Mouse (Mus musculus): ENCODE results near the gene Scrn2. TPM values are rescaled to one million over a fixed set of nuclear protein-coding genes. Genes with fewer than 3 reads are reported as not detected.

Gene Scrn2
- total RNA-seq (2021): 1 to 10 TPM; 3.9 to 4.2 TPM

GRCm38 (mm10) chr11:97029686-97030417, at the start of gene Scrn2:
Gene Scrn2, plus strand, starts transcription at chr11:97029938.
- intact Hi-C loops (cut with DNase I): loop anchor here (10.0 kb wide), 2 partner anchors 115 to 755 kb away; partner anchors contain the start of genes Cdk5rap3 and Hoxb9
- peak; percentile 49 to 76 for DNase-seq (ENCODE audit: extremely low spot score in 1 of 2, low spot score in 2 of 2)

DNA sequence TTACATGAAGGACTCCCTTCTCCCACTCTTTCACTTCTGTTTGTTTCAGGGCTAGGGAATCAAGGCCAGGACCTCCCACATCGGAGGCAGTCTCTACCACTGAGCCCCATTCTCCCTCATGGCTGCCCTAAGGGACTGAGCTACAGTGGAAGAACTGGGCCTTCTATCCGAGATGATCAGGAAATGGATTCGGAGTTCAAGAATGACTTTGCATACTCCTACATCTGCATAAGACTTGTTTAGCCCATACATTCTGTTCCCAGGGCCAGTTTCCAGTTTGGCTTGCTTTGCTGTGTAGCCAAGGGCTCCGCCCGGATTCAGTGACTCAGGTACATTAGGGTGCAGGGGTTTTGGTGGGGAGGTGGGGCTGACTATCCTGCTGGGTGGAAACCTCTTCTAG, 49.7 kb upstream of the Scrn2 start:
- intact Hi-C loops (cut with DNase I): loop anchor here (10.0 kb wide), 1 partner anchor 165 kb away; no protein-coding TSS in a partner anchor
- no peak for DNase-seq (ENCODE audit: extremely low spot score in 1 of 2, low spot score in 2 of 2)

DNA sequence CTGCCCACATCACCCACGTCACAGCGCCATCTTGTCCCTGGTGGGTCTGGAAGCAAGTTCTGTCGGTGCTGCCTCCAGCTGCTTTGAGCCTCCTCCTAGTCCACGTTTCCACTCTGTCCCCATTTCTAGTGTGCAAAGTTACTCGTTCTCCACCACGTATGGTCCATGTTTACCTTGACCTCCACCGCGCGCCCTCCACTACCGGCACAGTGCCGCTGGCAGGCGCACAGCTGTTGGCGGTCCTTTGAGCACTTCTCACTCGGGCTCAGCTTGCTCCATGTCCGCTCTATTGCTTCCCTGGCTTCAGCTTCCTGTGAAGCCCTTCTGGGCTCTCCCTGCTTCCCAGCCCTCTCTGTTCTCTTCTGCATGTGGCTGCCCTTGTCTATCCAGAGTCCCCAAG, 48.3 kb upstream of the Scrn2 start:
- intact Hi-C loops (cut with DNase I): loop anchor here (10.0 kb wide), 1 partner anchor 163 kb away; no protein-coding TSS in a partner anchor
- no peak for DNase-seq (ENCODE audit: extremely low spot score in 1 of 2, low spot score in 2 of 2)

DNA sequence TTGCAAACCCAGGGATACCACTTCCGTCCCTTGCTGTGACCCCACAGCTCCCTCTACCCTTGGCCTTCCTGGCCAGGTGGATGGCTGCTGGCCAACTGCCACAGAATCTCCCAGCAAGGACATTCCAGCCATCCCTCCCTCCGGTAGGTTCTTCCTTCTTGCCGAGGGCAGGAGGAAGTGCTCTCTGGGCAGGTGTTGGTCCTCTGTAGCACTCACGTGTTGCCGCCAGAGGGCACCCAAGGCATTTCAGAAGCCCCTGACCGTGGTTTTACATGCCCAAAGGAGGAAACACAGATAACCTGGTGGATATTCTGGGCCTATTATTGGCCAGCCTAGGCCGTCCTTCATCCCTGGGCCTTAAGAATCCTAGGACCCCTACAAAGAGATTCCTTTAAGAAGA, 47.4 kb upstream of the Scrn2 start:
- DNase-seq (ENCODE audit: extremely low spot score in 1 of 2, low spot score in 2 of 2): peak; percentile 70 to 82
- intact Hi-C loops (cut with DNase I): loop anchor here (2.0 to 10.0 kb wide), 2 partner anchors 44 to 162 kb away; no protein-coding TSS in a partner anchor

DNA sequence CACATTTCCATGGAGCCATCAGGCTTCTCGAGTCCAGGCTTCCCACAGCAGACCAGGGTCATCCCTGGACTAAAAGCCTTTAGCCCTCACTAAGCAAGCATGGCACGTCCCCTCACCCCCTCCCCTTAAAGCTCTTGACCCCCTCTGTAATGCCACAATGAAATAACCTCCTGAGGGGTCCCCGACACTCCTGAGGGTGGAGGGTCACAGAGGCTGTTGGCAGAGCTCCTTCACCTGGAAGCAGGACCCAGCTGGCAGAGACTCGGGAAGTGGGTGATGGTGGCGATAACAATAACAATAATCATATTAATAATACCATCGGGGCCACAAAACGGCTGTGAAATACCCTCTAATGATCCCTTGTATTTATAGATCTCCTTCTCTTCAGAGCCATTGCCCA, 46.9 kb upstream of the Scrn2 start, which contains the start of gene Sp2:
Sp2 (minus strand) TSS at position 101 of the 400 bp plus-strand sequence.
- intact Hi-C loops (cut with DNase I): loop anchor here (2.0 to 10.0 kb wide), 2 partner anchors 44 to 162 kb away; no protein-coding TSS in a partner anchor

DNA sequence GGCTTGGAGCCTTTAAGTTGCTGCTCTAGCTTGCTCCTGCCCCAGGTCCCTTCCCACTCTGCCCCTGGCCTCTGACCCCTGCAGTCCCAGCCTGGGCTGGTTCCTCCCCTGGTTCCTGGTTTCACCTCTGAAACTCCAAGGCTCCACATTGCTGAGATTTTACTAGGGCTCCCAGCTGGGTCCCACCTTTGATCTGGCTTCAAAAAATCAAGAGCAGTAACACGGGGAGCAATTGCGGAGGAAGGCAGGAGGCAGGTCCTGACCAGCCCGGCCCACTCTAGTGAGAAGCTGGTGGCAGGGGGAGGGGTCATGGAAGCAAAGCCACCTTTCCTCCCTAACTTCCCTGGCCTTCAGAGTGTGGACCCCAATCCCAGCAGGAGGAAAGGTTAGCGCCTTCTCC, 44.8 kb upstream of the Scrn2 start:
- intact Hi-C loops (cut with DNase I): loop anchor here (10.0 kb wide), 1 partner anchor 160 kb away; no protein-coding TSS in a partner anchor

More for the DNA sequence above, 46.9 kb upstream of the Scrn2 start, which contains the start of gene Sp2:
- no peak for DNase-seq (ENCODE audit: extremely low spot score in 1 of 2, low spot score in 2 of 2)

DNA sequence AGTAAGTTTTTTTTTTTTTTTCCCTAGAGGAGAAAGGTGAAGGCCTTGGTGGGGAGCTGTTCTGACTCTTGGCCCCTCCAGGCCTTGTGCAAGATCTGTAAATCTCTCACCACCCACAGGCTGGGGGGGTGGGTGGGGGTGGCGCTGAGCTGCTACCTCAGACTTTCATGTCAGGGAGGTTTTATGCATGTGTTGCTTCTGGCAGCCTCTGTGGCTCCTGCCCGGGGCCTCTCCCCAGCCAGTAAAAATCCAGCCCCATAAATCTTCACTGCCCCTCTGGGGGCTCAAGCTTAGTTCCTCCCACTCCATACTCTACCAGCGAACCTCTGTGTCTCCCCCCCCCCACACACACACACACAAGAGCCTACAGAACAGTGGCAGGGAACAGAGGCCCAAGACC, 43.3 kb upstream of the Scrn2 start:
- DNase-seq (ENCODE audit: extremely low spot score in 1 of 2, low spot score in 2 of 2): no peak
- intact Hi-C loops (cut with DNase I): loop anchor here (10.0 kb wide), 1 partner anchor 158 kb away; no protein-coding TSS in a partner anchor

More for the DNA sequence above, 44.8 kb upstream of the Scrn2 start:
- DNase-seq (ENCODE audit: extremely low spot score in 1 of 2, low spot score in 2 of 2): no peak

DNA sequence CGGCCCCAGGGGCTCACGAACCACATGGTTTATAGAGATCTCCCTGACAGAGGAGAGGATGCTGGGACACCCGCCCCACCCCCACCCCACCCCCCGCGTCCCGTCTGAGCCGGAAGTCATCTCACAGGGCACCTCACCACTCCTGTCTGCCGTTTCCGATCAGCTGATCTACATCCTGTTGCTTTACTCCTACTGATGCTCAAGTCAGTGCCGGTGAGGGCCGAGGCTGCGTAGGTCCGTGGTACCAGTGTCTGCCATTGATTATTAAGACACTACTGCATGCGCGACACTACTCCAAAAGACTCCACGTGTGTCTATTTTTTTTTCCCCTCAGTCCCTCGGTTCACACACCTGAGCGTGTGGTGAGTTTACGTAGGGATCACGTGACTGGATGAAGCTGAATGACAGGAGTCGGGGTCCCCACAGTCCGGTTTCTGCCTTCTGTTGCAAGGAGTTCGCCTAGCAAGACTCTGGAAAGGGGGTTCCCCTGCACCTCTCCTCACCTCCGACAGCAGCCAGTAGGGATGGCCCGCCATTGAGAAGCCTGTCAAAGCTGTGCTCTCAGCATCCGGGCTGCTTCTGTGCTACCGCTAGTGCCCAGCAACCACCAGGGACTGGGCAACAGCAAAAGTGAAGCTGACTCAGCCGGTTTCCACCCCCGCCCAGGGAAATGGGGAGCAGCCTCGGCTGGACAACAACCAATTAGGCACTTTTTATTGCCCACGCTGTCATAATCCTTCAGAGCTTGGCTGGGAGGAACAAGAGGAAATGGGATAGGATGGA, 41.7 kb upstream of the Scrn2 start:
- intact Hi-C loops (cut with DNase I): loop anchor here (10.0 kb wide), 1 partner anchor 157 kb away; no protein-coding TSS in a partner anchor
- no peak for DNase-seq (ENCODE audit: extremely low spot score in 1 of 2, low spot score in 2 of 2)

DNA sequence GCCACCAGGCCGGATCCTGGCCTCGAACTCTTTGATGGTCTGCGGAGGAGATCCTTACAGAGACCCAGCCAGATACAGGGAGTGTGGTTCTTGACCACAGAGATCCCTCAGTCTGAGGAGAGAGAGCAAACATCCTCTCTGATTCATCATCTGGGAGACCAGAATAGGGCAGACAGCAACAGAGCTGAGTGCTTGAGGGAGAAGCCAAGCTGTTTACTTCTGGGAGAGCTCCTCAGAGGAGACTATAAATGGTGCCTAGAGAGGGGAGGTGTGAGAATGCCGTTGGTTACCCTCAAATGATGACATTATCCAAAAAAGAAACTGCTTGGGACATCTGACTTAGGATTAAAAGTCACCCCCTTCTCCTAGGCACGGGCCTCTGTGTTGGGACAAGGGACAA, 38.2 kb upstream of the Scrn2 start:
- intact Hi-C loops (cut with DNase I): no loop called here
- no peak for DNase-seq (ENCODE audit: extremely low spot score in 1 of 2, low spot score in 2 of 2)

DNA sequence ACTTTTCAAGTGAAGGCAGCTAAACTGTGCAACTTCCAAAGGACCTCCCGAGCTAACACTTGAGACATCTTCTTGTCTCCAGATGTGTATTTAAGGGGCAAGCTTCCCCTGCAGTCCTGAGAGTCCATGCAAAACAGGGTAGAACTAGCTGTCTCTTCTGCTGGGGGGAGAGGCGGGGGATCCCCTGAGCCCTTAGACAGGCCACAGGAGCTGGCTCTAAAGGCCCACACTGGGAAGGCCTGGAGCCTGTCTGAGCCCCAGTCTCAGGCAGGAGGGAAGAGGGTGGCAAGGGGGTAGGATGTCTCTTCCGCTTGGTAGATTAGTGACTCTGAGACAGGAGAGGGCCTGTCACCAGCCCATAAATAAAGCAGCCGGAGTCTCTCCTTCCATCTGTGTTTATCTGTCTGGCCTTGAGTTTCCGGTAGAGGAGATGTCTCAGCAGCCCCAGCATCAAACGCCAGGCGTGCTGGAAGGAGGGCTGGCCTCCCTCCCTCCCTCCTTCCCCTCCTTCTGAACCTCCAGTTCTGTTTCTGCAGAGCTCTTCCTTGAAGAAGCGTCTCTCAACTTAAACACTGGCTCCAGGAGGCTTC, 36.9 kb upstream of the Scrn2 start:
- intact Hi-C loops (cut with DNase I): no loop called here
- DNase-seq (ENCODE audit: extremely low spot score in 1 of 2, low spot score in 2 of 2): no peak

GRCm38 (mm10) chr11:96995031-96995430, 34.7 kb upstream of the Scrn2 start:
- intact Hi-C loops (cut with DNase I): no loop called here

GRCm38 (mm10) chr11:96995836-96996772, 33.6 kb upstream of the Scrn2 start:
- intact Hi-C loops (cut with DNase I): no loop called here
- DNase-seq (ENCODE audit: extremely low spot score in 1 of 2, low spot score in 2 of 2): no peak

More at GRCm38 (mm10) chr11:96995031-96995430, 34.7 kb upstream of the Scrn2 start:
- no peak for DNase-seq (ENCODE audit: extremely low spot score in 1 of 2, low spot score in 2 of 2)

GRCm38 (mm10) chr11:96996773-96997379, 32.9 kb upstream of the Scrn2 start:
- intact Hi-C loops (cut with DNase I): no loop called here
- no peak for DNase-seq (ENCODE audit: extremely low spot score in 1 of 2, low spot score in 2 of 2)

DNA sequence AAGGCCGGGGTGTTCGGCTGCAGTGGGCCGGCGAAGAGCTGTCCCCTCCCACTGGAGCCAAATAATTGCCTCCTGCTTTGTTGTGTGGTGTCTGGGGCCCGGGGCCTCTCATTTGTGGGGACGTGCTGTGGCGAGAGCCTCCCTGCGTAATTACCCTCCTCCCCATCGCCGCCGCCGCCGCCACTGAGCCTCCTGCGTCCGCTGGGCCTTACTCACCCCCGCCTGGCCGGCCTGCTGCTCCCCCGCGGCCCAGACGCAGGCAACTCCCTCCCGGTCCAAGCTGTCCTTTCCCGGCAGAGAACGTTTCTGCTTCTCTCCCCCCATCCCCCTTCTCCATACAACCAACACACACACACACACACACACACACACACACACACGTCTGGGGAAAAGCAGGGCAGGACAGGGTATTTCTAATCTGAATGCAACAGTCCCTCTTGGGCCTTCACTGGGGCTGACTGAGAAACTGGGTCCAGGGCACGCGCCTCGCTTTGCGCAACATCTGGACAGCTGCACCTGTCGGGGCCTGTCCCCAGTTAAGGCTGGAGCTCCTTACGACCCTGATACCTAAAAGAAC, 32.3 kb upstream of the Scrn2 start:
- peak in 1 of 2 experiments; percentile 69 for DNase-seq (ENCODE audit: extremely low spot score in 1 of 2, low spot score in 2 of 2)
- intact Hi-C loops (cut with DNase I): no loop called here

DNA sequence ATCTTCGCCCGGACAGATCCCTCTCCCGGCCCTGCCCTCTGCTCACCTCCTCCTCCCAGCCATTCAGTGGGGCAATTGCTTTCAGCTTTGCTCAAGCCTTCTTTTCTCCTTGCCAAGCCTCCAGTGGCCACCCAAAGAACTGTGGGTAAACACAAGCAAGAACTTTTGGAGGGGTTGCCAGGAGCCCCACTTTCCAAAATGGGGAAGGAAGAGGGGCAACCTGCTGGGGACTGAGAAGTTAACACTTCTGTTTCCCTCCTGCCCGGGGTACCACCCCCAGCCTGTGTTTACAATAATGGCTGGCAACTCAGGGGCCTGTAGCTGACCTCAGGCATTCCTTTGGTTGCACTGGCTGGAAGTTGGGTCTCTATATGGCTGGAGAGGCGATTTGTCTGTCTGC, 26.6 kb upstream of the Scrn2 start:
- intact Hi-C loops (cut with DNase I): no loop called here
- DNase-seq (ENCODE audit: extremely low spot score in 1 of 2, low spot score in 2 of 2): no peak

- intact Hi-C loops (cut with DNase I): no loop called here
- DNase-seq (ENCODE audit: extremely low spot score in 1 of 2, low spot score in 2 of 2): no peak
These were observed 22.5 kb upstream of the Scrn2 start for GRCm38 (mm10) chr11:97007093-97007794.
